Mouse (Mus musculus): ENCODE measurements at regions not wholly inside any gene's neighbourhood (a gene's known extent, or its start where the extent isn't known, plus 50 kb on each side); places are given as distances from the start of the nearest gene placed in this dataset.

DNA sequence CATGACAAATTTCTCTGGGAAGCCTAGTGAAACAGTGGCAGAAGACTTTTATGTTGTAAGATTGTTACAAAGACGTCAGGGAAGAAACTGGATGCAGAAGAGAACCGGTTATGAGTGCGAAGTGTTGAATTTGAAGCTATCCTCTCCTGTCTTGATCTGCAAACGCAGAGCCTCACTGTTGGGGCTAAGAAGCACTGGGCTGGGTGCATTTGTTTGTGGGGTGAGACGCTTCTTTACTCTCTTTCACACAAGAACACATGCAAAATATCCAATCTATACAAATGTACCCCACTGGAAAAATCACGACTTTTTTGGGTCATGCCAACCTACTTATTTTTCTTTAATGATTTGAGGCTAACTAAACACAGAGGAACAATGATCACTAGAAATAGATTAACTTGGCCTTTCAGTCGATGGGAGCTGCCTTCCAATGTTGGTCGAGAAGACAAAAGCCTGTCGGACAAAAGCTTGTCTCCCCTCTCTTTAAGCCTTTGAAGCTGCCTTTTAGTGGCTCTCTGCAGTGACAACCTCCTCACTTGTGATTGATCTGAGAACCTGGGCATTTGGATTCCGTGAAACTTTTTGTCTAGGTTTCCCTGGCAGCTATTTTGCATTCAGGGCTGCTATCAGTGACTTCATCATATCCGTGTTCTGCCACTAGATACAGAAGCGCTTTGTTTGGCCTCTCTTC lies 1338.5 kb downstream of the Efnb2 start:
- TF ChIP-seq CTCF (IDR thresholded peaks at IDR 0.05; ENCODE audit: insufficient read depth, low read length) (no peak), POLR2A (IDR thresholded peaks at IDR 0.05; ENCODE audit: borderline replicate concordance, extremely low read depth, low read depth, low read length) (no peak)
